Mouse (Mus musculus) embryonic fibroblast, embryonic 13.5 days (primary cell): ENCODE measurements around the gene Vmo1.

Experiments used
- CTCF ChIP-seq: IDR thresholded peaks from 2 replicates; pipeline ENCODE4 v1.5.1; 2011; ENCODE audit warnings: mild to moderate bottlenecking, control low read depth, low read length, moderate library complexity, borderline replicate concordance; ENCODE audit not compliant: insufficient read depth
- POLR2A ChIP-seq: IDR thresholded peaks from 2 replicates; pipeline ENCODE4 v1.6.1; 2011; ENCODE audit warnings: low read depth, mild to moderate bottlenecking, control low read depth, low read length, moderate library complexity

- TF ChIP-seq CTCF (no peak), POLR2A (no peak)
Observed at GRCm38 (mm10) chr11:70489138-70489537, 25.3 kb downstream of the Vmo1 start.
